Mouse (Mus musculus): ENCODE data around the gene Metap2. TPM values are rescaled to one million over a fixed set of nuclear protein-coding genes. Genes with fewer than 3 reads are reported as not detected.

Gene Metap2
- 161 TPM in 2 replicates for polyA plus RNA-seq (2015; fragmentation: Nextera tagmentation; extraction: Ambion mirVana)

- Histone ChIP-seq H3K27ac (ENCODE audit: low read length) (no peak within 1 kb of the TSS), H3K4me1 (ENCODE audit: control insufficient read depth, low read depth, low read length) (peaks cover 17% of the 10 kb centered on the region), H3K9me3 (replicated peaks; ENCODE audit: control insufficient read depth, low read length) (no peaks in the 10 kb centered on the region), H3K4me3 (ENCODE audit: low read depth, low read length) (no peak within 1 kb of the TSS), H3K36me3 (ENCODE audit: control insufficient read depth, insufficient read depth) (no peaks in the 10 kb centered on the region), H3K9ac (ENCODE audit: low read depth, low read length) (no peak within 1 kb of the TSS), H3K27me3 (ENCODE audit: control insufficient read depth, insufficient read depth, low read depth, low read length) (no peaks in the 10 kb centered on the region; the same call in 1 of the 2 replicates), H3K4me2 (ENCODE audit: low read depth, low read length) (no peak within 1 kb of the TSS)
- ATAC-seq (ENCODE audit: low read depth), result no peak
- 67% methylated on average over 7 of the region's 7 CpGs for WGBS (ENCODE audit: insufficient replicate concordance)
Measured at GRCm38 (mm10) chr10:93897043-93897646, at the start of gene Metap2. Gene Metap2, minus strand, starts transcription at chr10:93897093.

DNA sequence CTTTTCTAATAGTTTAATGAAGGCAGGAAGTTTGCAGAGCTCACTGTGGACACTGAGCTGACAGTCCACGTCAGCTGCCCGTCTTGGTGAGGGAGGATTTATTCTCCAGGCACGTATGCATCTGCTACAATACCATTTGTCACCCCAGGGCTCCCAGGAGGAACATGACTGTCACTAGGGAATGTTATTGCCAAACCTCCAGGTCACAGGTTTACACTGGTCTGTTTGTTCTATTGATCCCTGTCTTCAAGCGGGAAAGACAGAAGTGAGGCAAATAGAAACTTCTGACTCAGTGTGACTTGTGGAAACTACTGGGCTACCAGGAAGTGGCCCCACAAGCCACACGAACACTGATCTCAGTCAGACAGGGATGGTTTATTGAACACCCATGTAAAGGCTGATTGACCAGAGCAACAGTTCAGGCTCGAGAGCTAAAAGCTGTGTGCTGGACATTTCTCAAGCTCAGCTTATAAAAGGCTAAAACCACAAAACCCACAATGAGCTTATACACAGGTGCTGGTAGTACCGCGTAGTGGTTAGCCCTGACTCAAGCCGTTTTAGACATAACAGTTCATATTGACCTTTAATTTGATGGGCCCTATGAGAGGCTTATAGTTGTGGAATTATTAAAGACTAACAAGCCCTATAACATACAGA is 49.1 kb upstream of the Metap2 start:
- no peak overlapping the region for H3K4me2 ChIP-seq (ENCODE audit: low read depth, low read length)
- 46% methylated on average over 9 of the region's 9 CpGs for WGBS (ENCODE audit: insufficient replicate concordance)
- peak overlapping the region; percentile 48 for H3K27ac ChIP-seq (ENCODE audit: low read length)
- ATAC-seq (ENCODE audit: low read depth), result peak; percentile 83
- H3K27me3 ChIP-seq (ENCODE audit: control insufficient read depth, insufficient read depth, low read depth, low read length), result no peaks in the 10 kb centered on the region
- no peak overlapping the region for H3K4me3 ChIP-seq (ENCODE audit: low read depth, low read length)
- no peaks in the 10 kb centered on the region for H3K36me3 ChIP-seq (ENCODE audit: control insufficient read depth, insufficient read depth)
- H3K4me1 ChIP-seq (ENCODE audit: control insufficient read depth, low read depth, low read length), result no peaks in the 10 kb centered on the region
- H3K9me3 ChIP-seq (replicated peaks; ENCODE audit: control insufficient read depth, low read length), result no peaks in the 10 kb centered on the region
- no peak overlapping the region for H3K9ac ChIP-seq (ENCODE audit: low read depth, low read length)

- ATAC-seq (ENCODE audit: low read depth), result peak; percentile 58
- Histone ChIP-seq H3K27me3 (ENCODE audit: control insufficient read depth, insufficient read depth, low read depth, low read length) (no peaks in the 10 kb centered on the region), H3K27ac (ENCODE audit: low read length) (0 out of 2 replicates have a peak overlapping the region, but pooled peaks have one; percentile 33), H3K9ac (ENCODE audit: low read depth, low read length) (no peak overlapping the region), H3K36me3 (ENCODE audit: control insufficient read depth, insufficient read depth) (no peaks in the 10 kb centered on the region), H3K4me3 (ENCODE audit: low read depth, low read length) (no peak overlapping the region), H3K4me2 (ENCODE audit: low read depth, low read length) (no peak overlapping the region), H3K4me1 (ENCODE audit: control insufficient read depth, low read depth, low read length) (no peaks in the 10 kb centered on the region), H3K9me3 (replicated peaks; ENCODE audit: control insufficient read depth, low read length) (no peaks in the 10 kb centered on the region)
- WGBS (ENCODE audit: insufficient replicate concordance), result 36% methylated on average over 4 of the region's 4 CpGs
Measured at GRCm38 (mm10) chr10:93945364-93945763, 48.5 kb upstream of the Metap2 start.

DNA sequence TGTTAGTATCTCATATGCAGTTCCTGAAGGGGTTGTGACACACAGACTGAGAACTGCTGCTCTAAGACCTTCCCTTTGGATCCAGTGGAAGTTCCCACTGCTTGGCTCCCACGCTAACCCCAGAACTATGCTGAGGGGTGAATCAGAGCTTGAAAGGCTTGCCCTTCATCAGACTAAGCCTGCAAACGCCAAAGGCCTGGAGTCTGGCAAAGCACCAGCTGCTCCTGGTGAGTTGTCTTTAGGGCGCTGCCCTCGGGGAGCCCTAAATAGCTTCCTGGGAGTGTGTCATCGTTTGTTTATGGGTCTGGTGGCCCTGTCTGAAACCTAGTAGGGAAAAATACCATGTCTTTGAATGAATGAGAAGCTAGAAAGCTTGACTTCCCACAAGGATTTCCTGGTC is 47.3 kb upstream of the Metap2 start:
- Histone ChIP-seq H3K9me3 (replicated peaks; ENCODE audit: control insufficient read depth, low read length) (no peaks in the 10 kb centered on the region), H3K4me3 (ENCODE audit: low read depth, low read length) (no peak overlapping the region), H3K4me2 (ENCODE audit: low read depth, low read length) (no peak overlapping the region), H3K4me1 (ENCODE audit: control insufficient read depth, low read depth, low read length) (no peaks in the 10 kb centered on the region), H3K27ac (ENCODE audit: low read length) (no peak overlapping the region), H3K9ac (ENCODE audit: low read depth, low read length) (no peak overlapping the region), H3K27me3 (ENCODE audit: control insufficient read depth, insufficient read depth, low read depth, low read length) (no peaks in the 10 kb centered on the region), H3K36me3 (ENCODE audit: control insufficient read depth, insufficient read depth) (no peaks in the 10 kb centered on the region)
- no peak for ATAC-seq (ENCODE audit: low read depth)
- 49% methylated on average over 5 of the region's 5 CpGs for WGBS (ENCODE audit: insufficient replicate concordance)

DNA sequence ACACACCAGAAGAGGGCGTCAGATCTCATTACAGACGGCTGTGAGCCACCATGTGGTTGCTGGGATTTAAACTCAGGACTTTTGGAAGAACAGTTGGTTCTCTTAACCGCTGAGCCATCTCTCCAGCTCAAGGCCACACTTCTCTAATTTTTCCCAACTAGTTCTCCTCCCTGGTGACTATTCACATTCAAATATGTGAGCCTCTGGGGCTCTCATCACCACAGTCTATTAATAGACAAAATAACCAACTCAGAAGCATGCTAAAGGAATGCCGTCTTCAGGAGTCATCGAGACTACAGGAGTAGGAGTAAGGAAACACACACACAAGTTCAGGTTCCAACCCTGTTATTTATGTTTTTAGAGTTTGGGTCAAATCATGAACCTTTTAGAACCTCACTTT is 43.4 kb upstream of the Metap2 start:
- Histone ChIP-seq H3K4me1 (ENCODE audit: control insufficient read depth, low read depth, low read length) (no peaks in the 10 kb centered on the region), H3K36me3 (ENCODE audit: control insufficient read depth, insufficient read depth) (no peaks in the 10 kb centered on the region), H3K9ac (ENCODE audit: low read depth, low read length) (no peak overlapping the region), H3K4me2 (ENCODE audit: low read depth, low read length) (no peak overlapping the region), H3K27ac (ENCODE audit: low read length) (no peak overlapping the region), H3K4me3 (ENCODE audit: low read depth, low read length) (no peak overlapping the region), H3K27me3 (ENCODE audit: control insufficient read depth, insufficient read depth, low read depth, low read length) (no peaks in the 10 kb centered on the region), H3K9me3 (replicated peaks; ENCODE audit: control insufficient read depth, low read length) (no peaks in the 10 kb centered on the region)
- WGBS (ENCODE audit: insufficient replicate concordance), result 72% methylated on average over 5 of the region's 5 CpGs
- no peak for ATAC-seq (ENCODE audit: low read depth)

DNA sequence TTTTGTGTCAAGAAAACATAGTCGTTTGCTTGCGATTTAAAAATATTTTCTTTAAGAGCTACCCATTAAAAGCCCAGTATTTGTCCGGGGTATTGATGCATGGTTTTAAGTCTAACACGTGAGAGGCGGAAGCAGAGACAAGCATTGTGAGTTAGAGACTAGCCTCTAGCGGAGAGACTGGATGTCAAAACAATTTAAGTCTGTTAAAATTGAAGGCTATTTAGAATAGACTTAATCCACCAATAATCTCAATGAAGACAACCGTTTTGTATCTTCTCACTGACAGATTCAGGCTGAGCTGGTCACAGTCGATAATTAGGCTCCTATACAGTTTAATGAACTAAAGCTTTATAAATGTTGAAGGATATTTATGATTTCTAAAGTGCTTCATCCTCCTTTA is 42.8 kb upstream of the Metap2 start:
- ATAC-seq (ENCODE audit: low read depth), result no peak
- H3K36me3 ChIP-seq (ENCODE audit: control insufficient read depth, insufficient read depth), result no peaks in the 10 kb centered on the region
- no peak overlapping the region for H3K9ac ChIP-seq (ENCODE audit: low read depth, low read length)
- H3K27me3 ChIP-seq (ENCODE audit: control insufficient read depth, insufficient read depth, low read depth, low read length), result no peaks in the 10 kb centered on the region
- no peak overlapping the region for H3K27ac ChIP-seq (ENCODE audit: low read length)
- no peak overlapping the region for H3K4me2 ChIP-seq (ENCODE audit: low read depth, low read length)
- H3K9me3 ChIP-seq (replicated peaks; ENCODE audit: control insufficient read depth, low read length), result no peaks in the 10 kb centered on the region
- WGBS (ENCODE audit: insufficient replicate concordance), result 74% methylated on average over 8 of the region's 8 CpGs
- no peaks in the 10 kb centered on the region for H3K4me1 ChIP-seq (ENCODE audit: control insufficient read depth, low read depth, low read length)
- no peak overlapping the region for H3K4me3 ChIP-seq (ENCODE audit: low read depth, low read length)

GRCm38 (mm10) chr10:93938844-93939271 is 42.0 kb upstream of the Metap2 start:
- Histone ChIP-seq H3K9ac (ENCODE audit: low read depth, low read length) (no peak overlapping the region), H3K36me3 (ENCODE audit: control insufficient read depth, insufficient read depth) (no peaks in the 10 kb centered on the region), H3K9me3 (replicated peaks; ENCODE audit: control insufficient read depth, low read length) (no peaks in the 10 kb centered on the region), H3K4me3 (ENCODE audit: low read depth, low read length) (no peak overlapping the region), H3K27ac (ENCODE audit: low read length) (no peak overlapping the region), H3K4me2 (ENCODE audit: low read depth, low read length) (no peak overlapping the region), H3K27me3 (ENCODE audit: control insufficient read depth, insufficient read depth, low read depth, low read length) (no peaks in the 10 kb centered on the region), H3K4me1 (ENCODE audit: control insufficient read depth, low read depth, low read length) (no peaks in the 10 kb centered on the region)
- WGBS (ENCODE audit: insufficient replicate concordance), result 76% methylated on average over 20 of the region's 20 CpGs
- ATAC-seq (ENCODE audit: low read depth), result no peak

DNA sequence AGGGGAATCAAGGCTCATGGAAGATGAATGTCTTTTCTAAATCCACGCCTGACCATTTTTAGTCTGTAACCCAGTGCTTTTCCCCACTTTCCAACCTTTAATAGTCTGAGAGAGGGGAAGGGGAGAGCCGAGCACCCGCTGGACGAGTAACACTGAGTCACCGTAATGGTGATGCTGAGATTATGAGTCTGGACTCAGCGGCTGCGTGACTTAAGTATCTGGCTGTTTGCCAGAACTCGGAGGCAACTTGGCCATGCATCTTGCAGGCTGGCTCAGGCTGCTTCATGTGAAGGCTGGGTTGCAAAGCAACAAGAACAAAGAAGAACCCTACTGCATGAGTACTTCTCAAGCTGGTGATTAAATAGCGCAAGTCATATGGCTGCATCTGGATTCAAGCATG is 37.1 kb upstream of the Metap2 start:
- Histone ChIP-seq H3K9ac (ENCODE audit: low read depth, low read length) (no peak overlapping the region), H3K9me3 (replicated peaks; ENCODE audit: control insufficient read depth, low read length) (no peaks in the 10 kb centered on the region), H3K4me1 (ENCODE audit: control insufficient read depth, low read depth, low read length) (no peaks in the 10 kb centered on the region), H3K27me3 (ENCODE audit: control insufficient read depth, insufficient read depth, low read depth, low read length) (no peaks in the 10 kb centered on the region; the same call in 1 of the 2 replicates), H3K4me2 (ENCODE audit: low read depth, low read length) (no peak overlapping the region), H3K4me3 (ENCODE audit: low read depth, low read length) (no peak overlapping the region), H3K36me3 (ENCODE audit: control insufficient read depth, insufficient read depth) (no peaks in the 10 kb centered on the region), H3K27ac (ENCODE audit: low read length) (no peak overlapping the region)
- 56% methylated on average over 9 of the region's 9 CpGs for WGBS (ENCODE audit: insufficient replicate concordance)
- no peak for ATAC-seq (ENCODE audit: low read depth)

GRCm38 (mm10) chr10:93932861-93933260 is 36.0 kb upstream of the Metap2 start:
- Histone ChIP-seq H3K36me3 (ENCODE audit: control insufficient read depth, insufficient read depth) (no peaks in the 10 kb centered on the region), H3K27me3 (ENCODE audit: control insufficient read depth, insufficient read depth, low read depth, low read length) (no peaks in the 10 kb centered on the region; the same call in 1 of the 2 replicates), H3K4me2 (ENCODE audit: low read depth, low read length) (no peak overlapping the region), H3K9ac (ENCODE audit: low read depth, low read length) (no peak overlapping the region), H3K27ac (ENCODE audit: low read length) (no peak overlapping the region), H3K4me1 (ENCODE audit: control insufficient read depth, low read depth, low read length) (no peaks in the 10 kb centered on the region), H3K9me3 (replicated peaks; ENCODE audit: control insufficient read depth, low read length) (no peaks in the 10 kb centered on the region), H3K4me3 (ENCODE audit: low read depth, low read length) (no peak overlapping the region)
- ATAC-seq (ENCODE audit: low read depth), result no peak
- 68% methylated on average over 5 of the region's 5 CpGs for WGBS (ENCODE audit: insufficient replicate concordance)
